Mouse (Mus musculus) lung, embryonic 15.5 days (tissue): ENCODE measurements around the gene Wnt10a. TPM values are rescaled to one million over a fixed set of nuclear protein-coding genes. Genes with fewer than 3 reads are reported as not detected.
A peak's percentile ranks its signal among the peaks of the same experiment; 100 is the strongest.
"Not testable (repeated sequence)": the region's sequence is repeated elsewhere in the genome, so short reads cannot be mapped to it uniquely, and the experiment has no call there.

Experiments used
- ATAC-seq: fragments of 200-750 bp; cut with Nextera tagmentation; 2 replicates; pipeline ENCODE4 v1.8.0; 2017; ENCODE audit warnings: moderate number of reproducible peaks, borderline replicate concordance; ENCODE audit not compliant: low FRiP score, low TSS enrichment; ENCODE audit errors: extremely low read depth
- H3K27ac ChIP-seq: fragments of 300-500 bp; sonication (generic); 2 replicates; pipeline ENCODE4 v1.5.1; 2015; ENCODE audit warnings: moderate library complexity, mild to moderate bottlenecking, inconsistent platforms
- H3K27me3 ChIP-seq: fragments of 300-500 bp; sonication (generic); 2 replicates; pipeline ENCODE4 v1.6.1; 2015; ENCODE audit warnings: inconsistent platforms
- H3K36me3 ChIP-seq: fragments of 300-500 bp; sonication (generic); 2 replicates; pipeline ENCODE4 v1.6.1; 2015; ENCODE audit warnings: inconsistent platforms
- H3K4me1 ChIP-seq: fragments of 300-500 bp; sonication (generic); 2 replicates; pipeline ENCODE4 v1.6.1; 2015; ENCODE audit warnings: inconsistent platforms
- H3K4me2 ChIP-seq: fragments of 300-500 bp; sonication (generic); 2 replicates; pipeline ENCODE4 v1.6.1; 2015; ENCODE audit warnings: inconsistent platforms, mild to moderate bottlenecking, moderate library complexity
- H3K4me3 ChIP-seq: fragments of 300-500 bp; sonication (generic); 2 replicates; pipeline ENCODE4 v1.5.1; 2015; ENCODE audit warnings: mild to moderate bottlenecking, inconsistent platforms
- H3K9ac ChIP-seq: fragments of 300-500 bp; sonication (generic); 2 replicates; pipeline ENCODE4 v1.6.1; 2015; ENCODE audit warnings: inconsistent platforms
- H3K9me3 ChIP-seq: fragments of 300-500 bp; sonication (generic); 2 replicates; pipeline ENCODE4 v1.6.1; 2016; ENCODE audit warnings: inconsistent platforms
- WGBS: fragments of 180-500 bp; shearing (Covaris S2); methylation state at CpG from one replicate; pipeline ENCODE4 v1.1.7; 2015; 5-methylcytosine and 5-hydroxymethylcytosine counted together
- polyA plus RNA-seq: library from polyadenylated mRNA; unstranded; fragments of >200 nt; fragmentation: Nextera tagmentation; extraction: Ambion mirVana; gene quantifications from 2 replicates; pipeline ENCODE4 v1.2.1, GENCODE M21; 2015

Wnt10a gene
- polyA plus RNA-seq, 1 experiment from 2014 or later, result 0.25 TPM

DNA sequence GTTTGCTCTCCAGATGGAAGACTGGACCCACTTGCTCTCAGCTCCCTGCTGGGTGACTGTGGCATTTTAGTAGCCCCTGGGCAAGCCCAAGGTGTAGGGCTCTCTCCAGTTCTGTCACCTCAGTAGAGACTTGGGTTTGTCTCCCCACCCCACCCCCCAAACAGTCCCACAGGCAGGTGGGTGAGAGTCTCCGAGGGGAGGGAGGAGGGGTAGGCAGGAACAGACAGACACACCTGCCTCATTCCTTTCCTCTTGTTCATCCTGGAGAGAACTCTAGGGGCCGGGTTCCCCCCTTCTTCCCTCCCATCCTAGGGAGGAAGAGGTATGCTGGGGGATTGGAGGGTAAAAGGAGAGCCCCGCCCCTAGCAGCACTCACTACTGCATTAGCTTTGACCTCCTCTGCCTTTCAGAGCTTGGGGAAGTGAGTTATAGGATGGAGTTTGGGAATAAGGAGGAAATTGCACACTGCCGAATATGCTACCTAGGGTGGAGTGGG, 14.1 kb downstream of the Wnt10a start:
- Histone ChIP-seq H3K4me1 (peaks cover 42% of the 10 kb centered on the region), H3K4me3 (no peak overlapping the region), H3K27me3 (peaks cover 90% of the 10 kb centered on the region), H3K27ac (no peak overlapping the region), H3K9me3 (no peaks in the 10 kb centered on the region), H3K9ac (no peak overlapping the region), H3K4me2 (no peak overlapping the region), H3K36me3 (no peaks in the 10 kb centered on the region)
- WGBS, result 16% methylated on average over 4 of the region's 4 CpGs
- ATAC-seq, result no peak

DNA sequence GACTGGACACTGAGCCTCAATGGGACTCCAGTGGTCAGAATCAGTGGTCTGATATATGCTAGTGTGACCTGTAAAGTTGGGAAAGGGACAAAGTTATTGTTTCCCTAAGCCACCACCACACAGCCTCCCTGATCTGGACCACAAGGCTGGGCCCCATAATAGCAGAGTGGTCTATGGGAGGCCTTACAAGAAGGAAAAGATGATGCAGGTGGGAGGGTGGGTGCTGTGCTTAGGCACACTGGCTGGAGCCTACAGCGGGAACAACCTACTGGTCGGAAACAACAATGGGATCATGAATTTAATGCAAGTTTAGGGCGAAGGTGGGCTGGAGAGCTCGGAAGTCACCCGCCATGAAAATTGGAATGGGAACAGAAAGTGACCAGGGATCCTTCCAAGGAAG, 14.5 kb downstream of the Wnt10a start:
- ATAC-seq, result no peak
- no peaks in the 10 kb centered on the region for H3K9me3 ChIP-seq
- no peak overlapping the region for H3K9ac ChIP-seq
- 8% methylated on average over 5 of the region's 5 CpGs for WGBS
- H3K36me3 ChIP-seq, result no peaks in the 10 kb centered on the region
- peaks cover 85% of the 10 kb centered on the region for H3K27me3 ChIP-seq
- H3K4me2 ChIP-seq, result no peak overlapping the region
- no peak overlapping the region for H3K27ac ChIP-seq
- H3K4me3 ChIP-seq, result no peak overlapping the region
- peaks cover 37% of the 10 kb centered on the region for H3K4me1 ChIP-seq

DNA sequence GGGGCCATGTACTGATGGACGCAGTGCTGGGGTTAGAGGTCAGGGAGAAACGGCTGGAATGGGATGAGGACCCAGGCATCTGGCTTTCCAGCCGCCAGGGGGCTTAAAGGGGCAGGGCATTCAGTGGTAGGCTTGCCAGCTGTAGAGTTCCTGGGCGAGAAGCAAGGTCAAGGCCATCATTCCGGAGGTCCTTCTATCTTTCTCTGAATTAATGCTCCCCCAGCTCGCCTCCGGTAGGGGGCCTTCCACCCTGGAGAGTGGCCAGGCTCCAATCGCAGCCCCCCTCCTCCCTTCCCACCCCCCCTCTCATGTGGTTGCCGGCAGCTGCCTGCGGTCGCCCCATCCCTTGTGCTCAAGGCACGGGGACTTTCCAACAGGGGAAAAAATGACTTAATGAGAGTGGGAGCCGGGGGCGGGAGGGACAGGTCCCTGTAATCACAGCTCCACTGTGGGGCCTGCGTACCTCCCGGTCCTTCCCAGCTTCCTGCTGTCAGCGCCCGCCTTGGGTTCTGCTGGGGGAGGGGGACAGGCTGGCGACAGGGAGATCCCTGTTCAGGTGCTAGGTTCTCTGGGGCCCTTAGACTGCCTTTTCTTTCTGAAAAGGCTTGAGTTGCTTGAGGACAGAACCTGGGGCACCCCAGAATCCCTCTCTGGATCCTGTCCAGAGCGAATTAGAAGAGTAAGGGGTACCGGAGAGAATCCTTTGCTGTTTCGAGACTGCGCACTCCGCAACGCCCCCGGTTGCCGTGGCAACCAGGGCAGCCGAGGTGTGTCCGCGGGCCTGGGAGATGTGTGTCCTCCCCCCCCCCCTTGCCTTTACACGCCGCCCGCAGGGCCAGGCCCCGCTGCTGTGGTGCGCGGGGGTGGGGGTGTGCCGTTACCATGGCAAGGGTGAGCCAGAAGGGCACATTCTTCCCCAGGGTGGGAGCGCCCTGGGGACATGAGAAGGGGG, 15.3 kb downstream of the Wnt10a start:
- peaks cover 83% of the 10 kb centered on the region for H3K27me3 ChIP-seq
- whole genome bisulfite sequencing, result 1% methylated on average over 38 of the region's 38 CpGs
- H3K4me3 ChIP-seq, result peak overlapping the region; percentile 18
- H3K4me2 ChIP-seq, result peak overlapping the region; percentile 54
- H3K4me1 ChIP-seq, result peaks cover 37% of the 10 kb centered on the region
- H3K27ac ChIP-seq, result no peak overlapping the region
- H3K9ac ChIP-seq, result no peak overlapping the region
- H3K36me3 ChIP-seq, result no peaks in the 10 kb centered on the region
- no peaks in the 10 kb centered on the region for H3K9me3 ChIP-seq
- ATAC-seq, result 0 out of 2 replicates have a peak, but pooled peaks have one; percentile 6

DNA sequence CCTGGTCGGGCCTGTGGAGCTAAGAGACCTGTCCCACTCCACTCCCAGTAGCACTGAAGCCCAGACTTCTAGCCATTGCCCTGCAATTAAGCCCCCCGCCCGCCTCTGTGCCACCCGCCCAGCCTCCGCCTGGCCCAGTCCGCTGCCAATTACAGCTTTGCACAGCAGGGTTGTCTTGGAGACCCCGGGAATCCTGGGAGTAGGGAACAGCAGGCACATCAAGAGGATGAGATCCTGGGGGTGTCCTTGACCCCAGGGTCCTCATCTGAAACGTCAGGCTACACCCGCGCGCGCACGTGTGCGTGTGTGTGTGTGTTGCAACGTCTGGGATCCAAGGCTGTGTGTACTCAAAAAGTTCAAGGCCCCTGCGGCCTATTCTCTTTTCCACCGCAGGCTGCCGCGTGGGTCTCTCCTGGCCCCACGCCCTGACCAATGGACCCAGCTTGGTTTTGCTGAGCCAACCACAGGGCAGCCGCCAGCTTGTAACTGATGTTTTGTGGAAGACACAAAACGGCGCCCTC, 16.3 kb downstream of the Wnt10a start:
- Histone ChIP-seq H3K4me3 (no peak overlapping the region), H3K4me1 (peaks cover 37% of the 10 kb centered on the region), H3K9ac (no peak overlapping the region), H3K27me3 (peaks cover 73% of the 10 kb centered on the region), H3K36me3 (no peaks in the 10 kb centered on the region), H3K27ac (no peak overlapping the region), H3K9me3 (no peaks in the 10 kb centered on the region), H3K4me2 (peak overlapping the region; percentile 54)
- 6% methylated on average over 23 of the region's 23 CpGs for WGBS
- ATAC-seq, result peak; percentile 3; the same call in 1 of the 2 replicates

DNA sequence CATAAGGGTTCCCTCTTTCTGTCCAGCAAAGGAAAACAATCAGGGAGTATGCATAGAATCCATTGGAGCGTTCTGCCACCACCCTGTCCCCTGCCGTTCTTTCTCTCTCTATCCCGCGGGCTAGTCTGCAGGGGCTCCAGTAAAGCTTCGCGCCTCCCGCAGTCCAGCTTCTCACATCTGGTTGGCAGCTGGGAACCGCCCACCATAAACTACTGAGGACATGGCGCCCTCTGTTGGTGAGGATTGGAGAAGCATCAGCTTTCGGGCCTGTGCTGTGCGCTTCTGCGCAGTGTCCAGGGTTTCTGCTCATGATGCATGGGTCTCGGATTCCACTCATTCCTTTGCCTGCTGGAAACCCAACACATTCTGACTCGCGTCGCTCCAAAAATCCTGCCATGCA, 16.8 kb downstream of the Wnt10a start:
- under 1% methylated on average over 16 of the region's 16 CpGs for WGBS
- peaks cover 68% of the 10 kb centered on the region for H3K27me3 ChIP-seq

DNA sequence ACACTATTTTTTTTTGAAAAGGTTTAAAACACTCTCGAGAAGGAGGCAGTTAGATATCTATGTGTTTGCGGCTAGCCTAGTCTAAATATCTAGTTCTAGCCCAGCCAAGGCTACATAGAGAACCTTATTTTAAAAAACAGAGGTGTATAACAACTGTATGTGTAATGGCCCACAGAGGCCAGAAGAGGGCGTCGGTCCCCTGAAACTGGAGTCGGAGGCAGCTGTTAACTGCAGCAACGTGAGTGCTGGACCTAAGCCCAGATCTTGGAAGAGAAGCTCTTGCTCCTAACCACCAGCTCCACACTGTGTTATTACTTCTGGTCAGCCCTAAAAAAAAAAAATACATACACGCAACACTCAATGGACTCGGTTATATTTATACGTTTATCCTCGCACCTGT, 17.7 kb downstream of the Wnt10a start:
- Histone ChIP-seq H3K9me3 (no peaks in the 10 kb centered on the region), H3K4me2 (no peak overlapping the region), H3K4me1 (peaks cover 26% of the 10 kb centered on the region), H3K9ac (no peak overlapping the region), H3K27me3 (peaks cover 59% of the 10 kb centered on the region), H3K36me3 (no peaks in the 10 kb centered on the region), H3K4me3 (no peak overlapping the region), H3K27ac (no peak overlapping the region)
- ATAC-seq, result no peak
- WGBS, result 50% methylated on average over 10 of the region's 10 CpGs

More for the DNA sequence above, 16.8 kb downstream of the Wnt10a start:
- H3K9me3 ChIP-seq, result no peaks in the 10 kb centered on the region
- peak overlapping the region; percentile 54 for H3K4me2 ChIP-seq
- H3K4me3 ChIP-seq, result peak overlapping the region; percentile 21; the same call in 1 of the 2 replicates
- H3K27ac ChIP-seq, result no peak overlapping the region
- H3K36me3 ChIP-seq, result no peaks in the 10 kb centered on the region
- ATAC-seq, result peak; percentile 81
- no peak overlapping the region for H3K9ac ChIP-seq
- peaks cover 33% of the 10 kb centered on the region for H3K4me1 ChIP-seq

DNA sequence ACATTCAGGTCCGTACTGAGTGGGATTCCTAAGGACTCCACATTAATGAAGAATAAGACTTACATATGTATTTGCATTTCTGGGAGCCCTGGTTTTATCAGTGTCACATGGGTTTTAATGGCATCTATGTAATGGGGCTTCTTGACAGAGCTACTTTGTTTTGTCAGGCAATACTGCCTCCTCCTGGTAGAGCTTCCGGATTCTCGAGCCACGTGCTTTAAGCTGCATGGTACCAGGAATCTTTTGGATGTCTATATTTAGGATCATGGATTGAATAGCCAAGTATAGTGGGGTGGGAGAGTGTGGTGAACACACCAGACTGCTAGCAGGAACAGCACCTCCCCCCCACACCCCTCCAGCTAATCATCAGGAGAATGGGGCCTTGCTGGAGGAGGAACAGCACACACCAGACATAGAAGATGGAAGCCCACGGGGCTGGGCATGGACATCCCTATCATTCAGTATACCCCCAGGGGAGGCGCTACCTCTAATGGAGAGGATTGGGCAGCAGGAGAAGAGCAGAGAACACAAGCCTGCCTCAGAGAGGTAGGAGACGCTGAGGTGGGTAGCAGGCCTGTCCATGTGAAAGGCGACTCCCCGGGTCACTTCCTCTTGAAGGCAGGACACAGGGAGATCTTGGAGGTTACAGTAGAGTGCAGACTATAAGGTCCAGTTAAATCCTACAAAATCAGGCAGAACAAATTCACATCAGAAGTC, 23.8 kb downstream of the Wnt10a start:
- 74% methylated on average over 9 of the region's 9 CpGs for WGBS
- 0 out of 2 replicates have a peak, but pooled peaks cover 5% of the 10 kb centered on the region for H3K4me1 ChIP-seq
- no peak overlapping the region for H3K4me3 ChIP-seq
- no peak for ATAC-seq
- peaks cover 5% of the 10 kb centered on the region; the same call in 1 of the 2 replicates for H3K27me3 ChIP-seq
- H3K9ac ChIP-seq, result no peak overlapping the region
- H3K27ac ChIP-seq, result no peak overlapping the region
- no peak overlapping the region for H3K4me2 ChIP-seq
- H3K9me3 ChIP-seq, result no peaks in the 10 kb centered on the region
- no peaks in the 10 kb centered on the region for H3K36me3 ChIP-seq

DNA sequence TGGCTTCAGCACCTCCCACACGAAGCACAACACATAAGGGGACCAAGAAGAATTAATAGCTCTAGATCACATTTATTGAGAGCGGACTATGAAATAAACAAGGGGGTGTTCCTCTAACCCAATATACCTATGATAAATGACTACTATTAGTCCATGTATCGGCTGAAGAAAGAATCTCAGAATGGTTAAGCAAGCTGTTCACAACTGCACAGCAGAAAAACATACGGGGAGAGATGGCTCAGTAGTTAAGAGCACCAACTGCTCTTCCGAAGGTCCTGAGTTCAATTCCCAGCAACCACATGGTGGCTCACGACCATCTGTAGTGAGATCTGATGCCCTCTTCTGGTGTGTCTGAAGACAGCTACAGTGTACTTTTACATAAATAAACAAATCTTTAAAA, 24.6 kb downstream of the Wnt10a start:
- H3K27ac ChIP-seq, H3K4me1 ChIP-seq, ATAC-seq, H3K9me3 ChIP-seq, H3K27me3 ChIP-seq, H3K4me3 ChIP-seq, H3K9ac ChIP-seq, H3K4me2 ChIP-seq, H3K36me3 ChIP-seq: not testable (repeated sequence)
- 88% methylated on average over 6 of the region's 6 CpGs for WGBS

DNA sequence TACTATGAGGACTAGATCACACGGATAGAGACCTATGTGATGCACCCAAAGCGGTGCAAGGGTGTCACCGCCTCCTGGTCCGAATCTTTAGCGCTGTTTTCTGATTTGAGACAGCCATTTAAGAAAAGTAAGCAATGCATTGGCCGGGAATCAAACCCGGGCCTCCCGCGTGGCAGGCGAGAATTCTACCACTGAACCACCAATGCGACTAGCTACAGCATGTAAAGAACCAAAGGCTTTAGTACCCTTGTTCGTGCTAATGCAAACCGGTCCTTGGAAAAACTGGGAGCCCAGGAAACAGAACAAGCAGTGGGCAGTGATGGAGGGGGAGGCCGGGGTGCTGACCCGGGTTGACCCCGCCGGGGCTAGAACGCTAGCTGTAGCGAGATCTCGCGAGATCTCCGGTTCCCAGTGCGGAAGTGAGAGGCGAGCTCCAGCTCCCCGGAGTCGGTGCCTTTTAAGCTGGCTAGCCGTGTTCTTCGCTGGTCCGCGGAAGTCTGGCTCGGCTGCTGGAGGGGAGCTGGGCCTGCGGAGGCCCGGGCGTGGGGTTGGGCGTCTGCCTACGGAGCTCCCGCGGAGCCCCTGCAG, 25.4 kb downstream of the Wnt10a start:
- Histone ChIP-seq H3K27ac (peak overlapping the region; percentile 85), H3K9ac (peak overlapping the region; percentile 79), H3K4me2 (peak overlapping the region; percentile 68), H3K36me3 (no peaks in the 10 kb centered on the region), H3K4me1 (0 out of 2 replicates have a peak, but pooled peaks cover 5% of the 10 kb centered on the region), H3K27me3 (no peaks in the 10 kb centered on the region; the same call in 1 of the 2 replicates), H3K4me3 (peak overlapping the region; percentile 69), H3K9me3 (no peaks in the 10 kb centered on the region)
- peak; percentile 87 for ATAC-seq
- 2% methylated on average over 38 of the region's 38 CpGs for WGBS

DNA sequence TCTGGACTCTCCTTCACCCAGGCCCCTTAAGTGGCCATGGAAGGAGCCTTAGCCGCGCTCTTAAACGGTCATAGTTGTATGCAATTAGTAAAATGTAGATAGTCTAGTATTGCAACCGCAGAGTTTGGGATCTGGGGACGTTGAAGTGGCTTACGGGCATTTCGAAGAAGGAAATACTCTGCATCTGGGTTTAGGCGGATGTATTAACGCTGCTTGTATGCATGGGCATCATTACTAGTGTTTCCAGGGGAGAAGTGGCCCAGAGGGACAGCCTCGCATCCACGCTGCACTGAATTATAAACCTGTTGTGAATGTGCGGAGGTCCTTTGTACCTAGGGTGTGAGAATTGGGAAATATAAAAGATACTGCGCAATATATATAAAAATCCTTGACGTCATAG, 25.9 kb downstream of the Wnt10a start:
- Histone ChIP-seq H3K4me3 (peak overlapping the region; percentile 69), H3K9me3 (no peaks in the 10 kb centered on the region), H3K9ac (peak overlapping the region; percentile 79), H3K4me2 (peak overlapping the region; percentile 68), H3K36me3 (no peaks in the 10 kb centered on the region), H3K4me1 (0 out of 2 replicates have a peak, but pooled peaks cover 5% of the 10 kb centered on the region), H3K27me3 (no peaks in the 10 kb centered on the region), H3K27ac (peak overlapping the region; percentile 85)
- WGBS, result 11% methylated on average over 14 of the region's 14 CpGs
- peak; percentile 9; the same call in 1 of the 2 replicates for ATAC-seq

DNA sequence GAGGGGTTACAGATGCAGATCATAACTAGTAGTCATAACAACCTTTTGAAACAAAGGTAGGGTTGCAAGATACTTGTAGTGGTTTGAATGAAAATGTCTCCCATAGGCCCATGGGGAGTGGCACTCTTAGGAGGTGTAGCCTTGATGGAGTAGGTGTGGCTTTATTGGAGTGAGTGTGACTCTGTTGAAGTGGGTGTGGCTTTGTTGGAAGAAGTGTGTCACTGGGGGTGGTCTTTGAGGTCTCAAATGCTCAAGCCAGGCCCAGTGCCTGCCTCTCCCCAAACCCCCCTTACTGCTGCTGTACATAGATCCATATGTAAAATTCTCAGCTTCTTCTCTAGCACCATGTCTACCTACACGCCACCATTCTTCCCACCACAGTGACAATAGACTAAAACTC, 27.2 kb downstream of the Wnt10a start:
- no peak for ATAC-seq
- Histone ChIP-seq H3K9me3 (no peaks in the 10 kb centered on the region), H3K4me1 (0 out of 2 replicates have a peak, but pooled peaks cover 5% of the 10 kb centered on the region), H3K27ac (no peak overlapping the region), H3K9ac (no peak overlapping the region), H3K36me3 (no peaks in the 10 kb centered on the region), H3K27me3 (no peaks in the 10 kb centered on the region), H3K4me3 (no peak overlapping the region), H3K4me2 (no peak overlapping the region)
- 80% methylated on average over 1 of the region's 1 CpGs for WGBS
